Mouse (Mus musculus) forelimb bud, embryonic 11.5 days (tissue): ENCODE results near the gene Dnaja3.

ENCODE experiments used
- DNase-seq: peaks from one replicate; pipeline ENCODE4 v3.0.0-alpha.2; 2012; ENCODE audit warnings: low read depth, low spot score

The Dnaja3 gene

DNA sequence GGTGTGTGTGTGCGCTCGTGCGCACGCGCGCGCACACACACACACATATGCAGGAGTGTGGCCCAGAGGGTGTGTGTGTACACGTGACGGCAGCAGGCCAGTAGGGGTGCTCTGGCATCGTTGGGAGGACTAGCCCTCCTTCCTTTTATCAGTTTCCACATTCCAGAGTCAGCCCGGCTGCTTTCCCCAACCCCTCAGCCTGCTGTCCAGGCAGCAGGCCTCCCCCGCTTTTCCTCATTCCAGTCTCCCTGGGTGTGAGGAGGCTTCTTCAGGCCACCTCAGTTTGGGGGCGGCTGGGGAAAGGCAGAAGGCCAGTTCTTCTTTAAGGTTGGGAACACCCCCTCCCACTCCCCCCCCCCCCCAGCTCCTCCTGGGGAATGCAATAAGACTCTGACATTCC, 2.4 kb downstream of the Dnaja3 start:
- peak; percentile 59 for DNase-seq

DNA sequence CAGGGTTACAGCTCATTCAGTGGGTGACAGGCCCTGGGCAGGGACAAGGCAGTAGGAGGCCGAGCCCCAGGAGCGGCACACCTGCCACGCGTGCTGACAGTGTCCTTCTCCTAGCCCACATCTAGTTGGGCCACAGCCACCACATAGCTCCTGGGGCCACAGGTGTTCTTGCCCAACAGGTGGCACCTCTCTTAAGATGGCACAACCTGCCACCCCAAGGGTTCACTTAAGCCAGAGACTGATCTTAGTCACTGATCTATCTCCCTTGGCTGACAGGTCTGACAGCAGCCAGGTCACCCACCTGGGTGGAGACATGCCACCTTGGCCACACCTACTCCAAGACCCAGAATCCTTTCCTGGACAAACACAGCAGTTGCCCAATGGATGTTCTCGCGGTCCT, 3.1 kb downstream of the Dnaja3 start:
- DNase-seq: no peak

DNA sequence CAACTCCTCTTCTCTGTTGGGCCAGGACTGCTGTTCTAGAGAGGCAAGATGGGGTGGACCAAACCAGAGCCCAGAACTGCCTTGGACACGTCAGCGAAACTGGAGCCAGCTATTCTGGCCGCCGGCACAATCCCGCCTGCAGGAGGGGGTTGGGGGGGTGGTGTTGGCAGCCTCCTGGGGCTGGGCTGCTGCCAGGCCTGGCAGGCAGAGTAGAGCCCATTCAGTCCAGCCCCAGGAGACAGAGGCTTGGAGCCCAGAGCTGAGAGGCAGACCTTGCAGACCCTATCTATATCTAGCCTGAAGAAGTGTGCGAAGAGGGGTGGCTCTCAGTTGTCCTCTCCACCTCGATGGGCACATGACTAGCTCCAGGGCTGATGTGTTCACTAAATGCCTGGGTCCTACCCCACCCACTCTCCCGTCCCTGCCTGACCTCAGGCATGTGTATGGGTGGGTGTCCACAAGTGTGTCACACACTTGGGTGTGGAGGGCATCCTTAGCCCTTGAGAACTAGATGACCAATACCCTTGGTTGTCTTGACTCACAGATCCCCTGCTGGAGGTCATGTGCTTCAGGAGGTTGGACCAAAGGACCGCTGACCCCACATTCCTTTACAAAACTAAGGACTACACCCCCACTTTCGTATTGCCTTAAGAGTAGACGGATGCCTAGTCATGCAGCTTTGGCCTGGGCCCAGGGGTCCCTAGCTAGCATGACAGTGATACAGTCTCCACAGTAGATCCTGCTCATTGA, 4.1 kb downstream of the Dnaja3 start:
- DNase-seq: no peak

DNA sequence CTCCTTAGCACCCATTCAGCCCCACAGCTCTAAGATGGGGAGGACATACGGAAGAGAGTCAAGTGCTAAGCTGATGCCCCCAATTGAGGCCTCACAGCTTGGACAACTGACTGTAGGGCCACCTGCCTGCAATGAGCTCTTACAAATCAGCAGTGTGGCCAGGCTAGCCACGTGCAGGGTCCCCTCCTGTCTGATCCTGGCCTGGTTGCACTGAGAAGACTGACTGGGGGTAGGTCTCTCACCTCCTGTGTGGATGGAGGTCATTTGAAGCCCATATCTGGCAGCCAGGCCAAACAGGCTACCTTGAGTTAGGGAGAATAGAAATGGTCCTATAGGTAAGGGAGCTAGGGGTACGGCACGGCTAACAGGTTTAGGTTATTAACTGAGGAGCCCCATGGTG, 6.1 kb downstream of the Dnaja3 start:
- no peak for DNase-seq

DNA sequence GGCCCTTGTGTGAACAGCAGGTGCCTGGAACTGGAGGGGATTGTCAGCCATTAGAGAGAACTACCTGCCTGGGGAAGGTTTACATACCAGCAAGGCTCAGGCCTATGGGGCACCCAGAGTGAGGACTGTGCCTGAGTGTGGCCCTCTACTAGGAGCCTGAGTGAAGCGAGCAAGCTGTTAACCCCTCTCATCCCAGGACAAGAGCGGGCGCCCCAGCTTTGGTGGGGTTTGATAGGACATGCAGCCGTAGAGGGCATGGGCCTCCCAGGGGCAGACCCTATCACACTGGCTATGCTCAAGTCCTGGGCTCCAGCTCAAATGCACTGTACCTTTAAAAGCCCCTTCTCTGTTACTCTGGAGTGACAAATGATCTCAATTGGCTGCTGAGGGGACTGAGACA, 7.0 kb downstream of the Dnaja3 start:
- DNase-seq: no peak

DNA sequence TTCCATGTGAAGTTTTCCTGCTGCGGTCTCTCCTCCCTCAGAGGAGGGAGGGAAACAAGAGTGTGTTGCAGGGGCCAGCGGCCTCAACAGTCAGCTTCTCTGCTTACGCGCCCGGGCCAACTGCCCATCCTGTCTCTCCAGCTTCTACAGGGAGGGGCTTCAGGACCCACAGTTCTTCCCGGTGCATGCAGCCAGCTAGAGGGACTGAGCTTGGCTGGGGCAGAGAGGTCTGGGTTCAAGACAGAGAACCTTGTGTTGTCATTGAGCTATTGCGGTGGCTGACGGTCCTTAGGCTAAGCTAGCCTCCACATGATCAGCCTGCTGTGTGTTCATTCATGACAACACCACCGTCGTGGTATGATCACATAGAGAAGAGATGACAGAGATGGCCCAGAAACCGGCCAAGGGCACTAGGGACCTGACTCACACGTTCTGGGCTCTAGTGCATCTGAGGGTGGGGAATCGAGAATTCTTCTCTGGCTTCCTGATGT, 7.9 kb downstream of the Dnaja3 start:
- no peak for DNase-seq

DNA sequence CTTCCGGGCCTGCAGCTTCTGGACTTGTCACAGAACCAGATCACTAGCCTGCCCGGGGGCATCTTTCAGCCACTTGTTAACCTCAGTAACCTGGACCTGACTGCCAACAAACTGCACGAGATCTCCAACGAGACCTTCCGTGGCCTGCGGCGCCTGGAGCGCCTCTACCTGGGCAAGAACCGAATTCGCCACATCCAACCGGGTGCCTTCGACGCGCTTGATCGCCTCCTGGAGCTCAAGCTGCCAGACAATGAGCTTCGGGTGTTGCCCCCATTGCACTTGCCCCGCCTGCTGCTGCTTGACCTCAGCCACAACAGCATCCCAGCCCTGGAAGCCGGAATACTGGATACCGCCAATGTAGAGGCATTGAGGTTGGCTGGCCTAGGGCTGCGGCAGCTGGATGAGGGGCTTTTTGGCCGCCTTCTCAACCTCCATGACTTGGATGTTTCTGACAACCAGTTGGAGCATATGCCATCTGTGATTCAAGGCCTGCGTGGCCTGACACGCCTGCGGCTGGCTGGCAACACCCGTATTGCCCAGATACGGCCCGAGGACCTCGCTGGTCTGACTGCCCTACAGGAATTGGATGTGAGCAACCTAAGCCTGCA, 8.7 kb downstream of the Dnaja3 start:
- no peak for DNase-seq

DNA sequence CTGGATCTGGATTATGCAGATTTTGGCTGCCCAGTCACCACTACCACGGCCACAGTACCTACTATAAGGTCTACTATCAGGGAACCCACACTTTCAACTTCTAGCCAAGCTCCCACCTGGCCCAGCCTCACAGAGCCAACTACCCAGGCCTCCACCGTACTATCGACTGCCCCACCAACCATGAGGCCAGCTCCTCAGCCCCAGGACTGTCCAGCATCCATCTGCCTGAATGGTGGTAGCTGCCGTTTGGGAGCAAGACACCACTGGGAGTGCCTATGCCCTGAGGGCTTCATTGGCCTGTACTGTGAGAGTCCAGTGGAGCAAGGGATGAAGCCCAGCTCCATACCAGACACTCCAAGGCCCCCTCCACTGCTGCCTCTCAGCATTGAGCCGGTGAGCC, 9.4 kb downstream of the Dnaja3 start:
- DNase-seq: no peak

DNA sequence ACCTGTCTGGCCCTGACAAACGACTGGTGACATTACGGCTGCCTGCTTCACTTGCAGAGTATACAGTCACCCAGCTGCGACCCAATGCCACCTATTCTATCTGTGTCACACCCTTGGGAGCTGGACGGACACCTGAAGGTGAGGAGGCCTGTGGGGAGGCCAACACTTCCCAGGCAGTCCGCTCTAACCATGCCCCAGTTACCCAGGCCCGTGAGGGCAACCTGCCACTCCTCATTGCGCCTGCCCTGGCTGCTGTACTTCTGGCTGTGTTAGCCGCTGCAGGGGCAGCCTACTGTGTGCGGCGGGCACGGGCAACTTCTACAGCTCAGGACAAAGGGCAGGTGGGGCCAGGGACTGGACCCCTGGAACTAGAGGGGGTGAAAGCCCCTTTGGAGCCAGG, 9.9 kb downstream of the Dnaja3 start:
- DNase-seq: no peak

DNA sequence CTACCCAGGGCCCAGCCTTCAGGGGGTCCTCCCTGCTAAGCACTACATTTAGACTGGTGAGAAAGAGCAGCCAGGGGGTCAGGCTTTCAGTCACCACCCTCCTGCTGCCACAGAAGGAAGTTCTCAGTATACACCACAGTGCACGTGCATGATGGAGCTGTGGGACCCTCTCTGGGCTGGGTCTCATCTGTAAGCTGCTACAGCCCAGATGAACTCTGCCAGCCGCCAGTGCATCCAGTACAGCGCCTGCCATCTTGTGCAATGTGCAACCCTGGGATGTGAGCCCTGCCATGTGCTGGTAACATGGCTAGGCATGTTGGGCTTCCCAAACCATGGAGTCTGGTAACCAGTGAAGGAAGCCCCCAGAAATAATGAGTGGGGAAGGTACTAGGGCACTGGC, 10.4 kb downstream of the Dnaja3 start:
- no peak for DNase-seq

DNA sequence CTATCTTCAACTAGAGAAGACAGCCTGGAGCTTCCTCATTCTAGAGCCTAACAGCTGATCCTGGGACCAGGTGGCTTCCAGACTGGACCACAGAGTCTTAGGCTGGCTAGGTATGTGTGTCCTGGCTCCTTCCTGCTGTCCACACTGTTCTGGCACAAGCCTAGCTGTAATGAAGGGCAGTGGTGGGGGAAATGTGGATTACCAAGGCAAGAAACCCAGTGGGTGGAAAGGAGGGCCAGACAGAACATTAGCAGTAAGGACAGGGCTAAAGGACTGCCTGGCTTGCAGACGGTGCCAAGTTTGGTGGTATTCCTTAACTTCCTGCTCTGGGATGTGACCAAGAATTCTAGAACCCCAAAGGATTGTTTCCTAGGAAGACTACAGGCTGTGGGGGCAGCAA, 11.3 kb downstream of the Dnaja3 start:
- DNase-seq: no peak

DNA sequence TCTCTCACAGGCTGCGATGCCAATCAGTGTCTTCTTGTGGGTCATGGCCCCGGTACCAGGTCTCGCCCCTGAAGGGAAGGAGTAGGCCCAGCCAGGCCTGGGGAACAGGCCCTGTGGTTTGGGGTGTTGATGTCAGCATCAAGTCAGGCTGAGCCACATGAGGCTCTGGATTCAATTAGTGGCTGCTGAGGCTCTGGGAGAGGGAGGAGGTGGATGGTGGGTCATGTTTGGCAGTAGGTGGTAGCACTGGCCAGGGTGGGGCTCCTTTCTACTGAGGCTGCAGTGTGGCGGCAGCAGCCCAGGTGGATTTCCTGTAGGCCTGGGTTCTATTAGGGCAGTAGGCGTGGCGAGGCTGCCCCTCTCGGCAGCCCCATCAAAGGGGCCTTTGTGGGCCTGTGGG, 11.8 kb downstream of the Dnaja3 start:
- DNase-seq: peak; percentile 94

DNA sequence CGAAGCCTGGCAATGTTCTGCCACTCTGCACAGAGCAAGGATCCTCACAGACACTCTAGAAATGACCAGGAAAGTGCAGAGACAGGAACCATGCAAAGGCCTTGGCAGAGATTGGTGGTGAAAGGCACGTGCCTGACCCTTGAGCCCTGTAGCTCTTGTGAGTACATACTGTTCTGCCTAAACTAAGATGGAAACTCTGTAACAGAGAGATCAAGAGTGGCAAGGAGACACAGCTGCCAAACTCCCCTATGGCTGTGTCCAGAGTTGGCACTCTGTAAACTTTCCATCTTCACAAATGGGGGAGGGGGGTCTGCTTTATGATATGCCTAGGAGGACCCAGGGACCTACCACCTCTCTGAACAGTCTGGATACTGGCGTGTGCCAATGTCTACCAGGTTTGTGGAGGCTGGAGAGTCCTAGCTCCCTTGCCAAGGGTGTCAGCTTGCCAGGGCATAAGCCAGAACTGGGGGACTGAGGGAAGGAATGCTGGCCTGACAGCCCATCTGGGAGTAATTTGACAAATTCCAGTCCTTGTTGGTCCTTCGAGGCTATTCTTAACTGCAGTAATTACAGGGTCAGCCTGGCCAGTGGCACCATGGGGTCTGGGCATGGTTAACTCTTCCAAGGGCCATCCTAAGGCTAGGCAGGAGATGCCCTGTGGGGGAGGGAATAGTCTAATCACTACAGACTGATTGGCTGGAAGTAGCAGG, 13.1 kb downstream of the Dnaja3 start:
- peak; percentile 57 for DNase-seq

DNA sequence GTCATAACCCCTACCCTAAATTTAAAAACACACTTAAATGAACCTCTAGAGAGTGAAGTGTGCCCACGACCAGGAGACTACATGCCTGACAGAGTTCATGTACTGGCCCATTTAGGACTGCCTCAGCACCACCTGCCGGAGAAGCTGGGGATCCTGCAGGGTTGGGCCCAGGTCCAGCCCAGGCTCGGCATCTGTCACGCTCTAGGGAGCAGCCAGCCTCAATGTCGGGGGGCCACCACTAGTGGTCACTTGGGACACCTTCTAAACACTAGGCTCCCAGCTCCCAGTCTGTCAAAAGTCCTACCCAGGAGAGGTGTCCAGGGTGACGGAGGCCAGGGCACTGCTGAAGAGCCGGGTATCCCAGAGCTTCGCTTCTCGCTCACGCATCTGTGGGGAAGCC, 14.9 kb downstream of the Dnaja3 start:
- no peak for DNase-seq

DNA sequence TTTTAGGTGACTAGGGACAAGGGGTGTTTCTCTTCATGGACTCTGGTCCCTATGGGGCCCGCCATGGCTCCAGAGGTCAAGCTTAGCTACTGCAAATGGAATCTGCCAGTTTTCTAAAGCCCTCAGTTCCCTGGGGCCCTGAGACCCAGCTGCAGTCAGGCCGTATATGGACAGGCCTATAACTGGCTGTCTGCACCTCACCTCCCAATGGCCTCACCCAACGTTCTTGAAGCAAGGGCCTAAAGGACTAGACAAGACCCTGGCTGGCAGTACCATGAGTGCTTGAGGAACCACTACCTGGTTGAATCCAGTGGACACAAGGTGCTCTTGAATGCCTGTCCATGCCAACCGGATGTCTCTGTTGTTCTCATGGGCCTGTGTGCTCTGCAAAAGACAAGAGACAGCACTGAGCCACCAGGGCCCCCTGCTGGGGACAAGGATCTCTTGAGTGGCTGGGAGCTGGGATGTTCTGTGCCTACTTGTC, 15.5 kb downstream of the Dnaja3 start:
- DNase-seq: no peak

DNA sequence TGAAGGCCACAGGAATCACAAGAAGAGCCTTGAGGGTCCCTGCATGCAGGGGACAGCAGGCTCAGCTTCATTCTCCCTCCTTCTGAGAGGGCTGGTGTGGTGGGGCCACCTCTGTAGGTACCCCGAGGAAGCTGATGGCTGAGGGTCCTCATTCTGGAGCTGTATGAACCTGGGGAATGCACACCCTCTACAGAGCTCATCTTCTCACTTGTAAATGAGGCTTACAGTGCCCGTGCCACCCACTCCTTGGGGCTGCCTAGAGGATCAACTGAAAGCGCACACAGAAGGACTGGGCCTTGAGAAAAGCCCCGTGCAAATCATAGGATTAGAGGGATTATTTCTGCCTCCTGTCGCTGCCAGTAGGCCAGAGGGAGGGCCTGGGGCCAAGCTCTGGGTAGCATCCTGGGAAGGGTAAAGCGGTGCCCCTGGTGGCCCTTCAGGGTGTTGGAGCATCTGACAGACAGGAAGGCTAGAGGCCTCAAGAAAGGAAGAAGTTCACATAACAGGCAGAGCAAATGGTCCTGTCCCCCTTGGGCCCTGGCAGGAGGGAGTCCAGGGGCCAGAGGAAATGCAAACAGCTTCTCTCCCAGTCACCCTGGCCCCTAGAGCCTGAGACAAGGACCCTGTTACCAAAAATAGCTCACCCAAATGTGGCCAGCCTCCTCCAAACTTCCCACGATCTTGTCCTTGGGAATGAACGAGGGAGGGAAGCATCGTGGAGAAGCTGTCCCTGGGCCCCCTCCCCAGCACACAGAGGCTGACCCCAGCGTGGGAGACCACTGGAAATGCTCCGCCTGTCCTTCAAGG, 16.2 kb downstream of the Dnaja3 start:
- no peak for DNase-seq

DNA sequence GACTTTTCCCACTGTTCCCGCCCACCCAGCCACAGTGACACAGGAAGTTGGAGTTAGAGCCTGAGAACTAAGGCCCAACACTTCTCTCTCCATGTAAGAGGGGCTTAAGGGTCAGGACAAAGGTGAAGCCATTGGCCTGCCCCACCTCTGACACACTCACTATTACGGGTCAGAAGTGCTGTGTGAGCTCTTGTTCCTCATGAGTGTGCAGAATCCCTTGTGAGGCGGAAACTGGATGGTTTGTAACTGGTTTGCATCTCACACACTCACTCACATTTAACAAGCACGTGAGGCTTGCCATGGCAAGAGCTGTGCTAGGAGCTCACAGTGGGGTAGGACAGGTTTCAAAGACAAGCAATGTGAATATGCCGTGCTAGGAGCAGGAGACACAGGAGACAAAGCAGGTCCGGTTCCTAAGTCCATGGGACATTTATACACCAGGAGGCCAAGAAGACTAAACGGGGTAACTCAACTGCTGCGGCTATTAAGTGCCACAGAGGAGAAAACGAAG, 16.8 kb downstream of the Dnaja3 start:
- DNase-seq: no peak

DNA sequence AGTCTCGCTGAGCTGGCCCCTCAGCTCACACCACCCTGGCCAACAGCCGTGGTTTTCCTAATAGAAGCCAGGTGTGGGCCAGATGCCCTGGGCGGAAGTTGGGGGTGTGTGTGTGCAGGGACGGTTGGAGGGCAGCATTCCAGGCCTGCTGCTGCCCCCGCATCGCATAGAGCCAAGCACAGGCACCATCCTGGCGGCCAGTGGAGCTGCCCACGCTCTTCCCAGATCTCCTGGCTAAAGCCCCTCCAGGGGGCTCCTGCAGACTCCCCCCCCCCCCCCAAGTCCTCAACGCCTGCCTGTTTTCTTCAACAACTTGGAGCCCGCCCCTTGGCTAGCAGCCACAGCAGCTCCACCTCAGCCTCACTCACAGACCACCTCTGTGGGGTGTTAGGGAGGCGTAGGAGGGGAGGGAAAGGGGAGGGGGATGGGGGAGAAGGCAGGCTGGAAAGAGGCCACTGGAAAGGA, 19.0 kb downstream of the Dnaja3 start:
- DNase-seq: peak; percentile 97

DNA sequence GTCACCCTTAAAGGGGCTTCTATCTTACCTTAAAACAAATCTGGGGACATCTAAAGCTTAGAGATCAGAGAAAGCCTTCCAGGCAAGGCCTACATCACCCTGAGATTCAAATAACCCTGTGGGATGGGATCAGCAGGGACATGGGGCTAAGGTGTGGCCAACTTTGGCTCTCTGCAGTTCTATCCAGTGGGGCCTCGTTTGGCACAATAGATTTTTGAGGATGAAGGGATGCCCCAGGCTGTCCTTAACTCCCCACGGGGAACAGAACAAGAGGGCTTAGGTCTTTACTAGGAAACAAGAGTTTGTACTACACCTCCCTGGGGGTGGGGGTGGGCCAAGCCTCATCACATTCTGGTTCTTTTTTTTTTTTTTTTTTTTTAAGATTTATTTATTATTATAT, 19.5 kb downstream of the Dnaja3 start:
- no peak for DNase-seq

DNA sequence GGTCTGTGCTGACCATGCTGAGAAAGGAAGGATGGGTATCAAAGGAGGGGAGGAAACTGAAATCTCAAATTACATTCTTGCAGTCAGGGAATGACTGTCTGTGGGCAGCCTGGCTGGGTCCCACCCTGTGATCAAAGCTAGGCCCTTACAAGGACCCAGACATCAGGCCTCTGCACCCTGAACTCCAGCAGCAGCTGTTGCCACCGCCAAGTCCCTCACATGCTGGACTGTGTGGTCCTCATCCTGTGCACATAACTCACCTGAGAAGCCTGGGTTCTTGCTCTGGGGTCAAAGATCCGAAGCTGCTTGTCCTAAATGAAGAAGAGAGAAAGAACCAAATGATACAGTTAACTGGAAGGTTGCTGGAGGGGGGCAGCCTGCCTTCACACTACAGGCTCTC, 21.8 kb downstream of the Dnaja3 start:
- no peak for DNase-seq

DNA sequence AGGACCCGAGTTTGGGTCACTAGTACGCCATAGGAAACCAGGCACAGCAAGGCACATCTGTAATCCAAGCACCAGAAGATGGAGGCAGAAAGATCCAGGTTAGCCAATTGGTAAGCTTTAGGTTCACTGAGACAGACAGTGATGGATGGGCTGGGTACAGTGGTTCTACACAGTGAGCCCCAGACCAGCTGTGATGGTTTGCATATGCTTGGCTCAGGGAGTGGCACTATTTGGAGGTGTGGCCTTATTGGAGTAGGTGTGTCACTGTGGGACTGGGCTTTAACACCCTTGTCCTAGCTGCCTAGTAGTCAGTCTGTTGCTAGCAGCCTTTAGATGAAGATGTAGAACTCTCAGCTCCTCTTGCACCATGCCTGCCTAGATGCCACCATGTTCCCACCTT, 24.0 kb downstream of the Dnaja3 start:
- no peak for DNase-seq

DNA sequence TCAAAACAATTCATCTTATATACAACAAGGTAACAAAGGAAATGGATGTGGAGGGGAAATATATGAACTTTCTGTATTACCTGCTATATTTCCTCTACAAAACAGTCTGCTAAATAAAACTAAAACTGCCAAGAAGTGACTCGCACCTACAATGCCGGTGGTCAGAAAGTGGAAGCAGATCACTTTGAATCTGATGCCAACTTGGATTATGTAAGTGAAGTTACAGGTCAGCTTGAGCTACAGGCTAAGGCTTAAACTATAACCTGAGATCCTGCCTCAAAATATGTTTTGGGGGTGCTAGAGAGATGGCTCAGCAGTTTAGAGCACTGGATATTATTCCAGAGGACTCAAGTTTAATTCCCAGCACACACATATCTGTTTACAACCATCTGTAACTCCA, 25.9 kb downstream of the Dnaja3 start:
- no peak for DNase-seq
